Mouse (Mus musculus) midbrain, embryonic 14.5 days (tissue): ENCODE measurements around the gene Rgl3. TPM values are rescaled to one million over a fixed set of nuclear protein-coding genes. Genes with fewer than 3 reads are reported as not detected.

Source experiments
- ATAC-seq: fragments of 200-750 bp; cut with Nextera tagmentation; 2 replicates; pipeline ENCODE4 v1.8.0; 2017; ENCODE audit warnings: moderate number of reproducible peaks, moderate library complexity; ENCODE audit not compliant: low FRiP score, low TSS enrichment
- DNase-seq: peaks from one replicate; pipeline ENCODE4 v3.0.0-alpha.2; 2015
- H3K27ac ChIP-seq: fragments of 300-500 bp; sonication (generic); replicated peaks from 2 replicates; pipeline ENCODE4 v1.5.1; 2014; ENCODE audit warnings: mild to moderate bottlenecking, low read depth, low read length, moderate library complexity
- H3K27me3 ChIP-seq: fragments of 300-500 bp; sonication (generic); 2 replicates; pipeline ENCODE4 v1.6.1; 2014; ENCODE audit warnings: low read length, control low read depth, mixed read lengths; ENCODE audit not compliant: control insufficient read depth, insufficient read depth
- H3K36me3 ChIP-seq: fragments of 300-500 bp; sonication (generic); 2 replicates; pipeline ENCODE4 v1.6.1; 2014; ENCODE audit warnings: low read length, control low read depth; ENCODE audit not compliant: control insufficient read depth, insufficient read depth
- H3K4me1 ChIP-seq: fragments of 300-500 bp; sonication (generic); 2 replicates; pipeline ENCODE4 v1.6.1; 2014; ENCODE audit warnings: mild to moderate bottlenecking, antibody characterized with exemption, low read length, control low read depth; ENCODE audit not compliant: control insufficient read depth, insufficient read depth
- H3K4me2 ChIP-seq: fragments of 300-500 bp; sonication (generic); 2 replicates; pipeline ENCODE4 v1.6.1; 2014; ENCODE audit warnings: mild to moderate bottlenecking, low read length, moderate library complexity
- H3K4me3 ChIP-seq: fragments of 300-500 bp; sonication (generic); replicated peaks from 2 replicates; pipeline ENCODE4 v1.5.1; 2014; ENCODE audit warnings: low read depth, low read length
- H3K9ac ChIP-seq: fragments of 300-500 bp; sonication (generic); replicated peaks from 2 replicates; pipeline ENCODE4 v1.6.1; 2014; ENCODE audit warnings: mild to moderate bottlenecking, low read length, moderate library complexity
- H3K9me3 ChIP-seq: fragments of 300-500 bp; sonication (generic); 2 replicates; pipeline ENCODE4 v1.6.1; 2016; ENCODE audit warnings: low read length, control low read depth, mixed read lengths; ENCODE audit not compliant: control insufficient read depth
- WGBS: fragments of 180-500 bp; shearing (Covaris S2); extraction: QIAGEN DNeasy Blood & Tissue Kit; methylation state at CpG from one replicate; pipeline ENCODE4 v1.1.7; 2014; 5-methylcytosine and 5-hydroxymethylcytosine counted together
- polyA plus RNA-seq: library from polyadenylated mRNA; unstranded; fragments of >200 nt; fragmentation: Nextera tagmentation; extraction: Ambion mirVana; gene quantifications from 2 replicates; pipeline ENCODE4 v1.2.1, GENCODE M21; 2014

The Rgl3 gene
- polyA plus RNA-seq, 1 experiment from 2014 or later, result 0.68 TPM

- WGBS, result 94% methylated on average over 4 of the region's 4 CpGs
- Histone ChIP-seq H3K36me3 (no peaks in the 10 kb centered on the region), H3K27me3 (no peaks in the 10 kb centered on the region), H3K9me3 (no peaks in the 10 kb centered on the region), H3K27ac (no peak overlapping the region), H3K4me1 (no peaks in the 10 kb centered on the region), H3K4me3 (no peak overlapping the region), H3K4me2 (no peak overlapping the region), H3K9ac (no peak overlapping the region)
- DNase-seq (no peak), ATAC-seq (no peak)
These were observed 19.9 kb downstream of the Rgl3 start for GRCm38 (mm10) chr9:21969304-21969703.

- H3K4me3 ChIP-seq, result no peak overlapping the region
- no peaks in the 10 kb centered on the region for H3K27me3 ChIP-seq
- H3K4me1 ChIP-seq, result no peaks in the 10 kb centered on the region
- WGBS, result 79% methylated on average over 6 of the region's 6 CpGs
- no peak overlapping the region for H3K9ac ChIP-seq
- DNase-seq (no peak), ATAC-seq (no peak)
- no peak overlapping the region for H3K27ac ChIP-seq
- no peaks in the 10 kb centered on the region for H3K9me3 ChIP-seq
- H3K4me2 ChIP-seq, result no peak overlapping the region
- H3K36me3 ChIP-seq, result no peaks in the 10 kb centered on the region
These were observed 20.4 kb downstream of the Rgl3 start for GRCm38 (mm10) chr9:21968883-21969282.

- Histone ChIP-seq H3K9me3 (no peaks in the 10 kb centered on the region), H3K36me3 (no peaks in the 10 kb centered on the region), H3K27me3 (peaks cover 43% of the 10 kb centered on the region), H3K4me3 (peak within 1 kb of the TSS; percentile 32), H3K9ac (peak within 1 kb of the TSS; percentile 34; the same call in 1 of the 2 replicates), H3K27ac (no peak within 1 kb of the TSS), H3K4me1 (peaks cover 14% of the 10 kb centered on the region), H3K4me2 (peak within 1 kb of the TSS; percentile 55)
- ATAC-seq (no peak), DNase-seq (no peak)
- 10% methylated on average over 8 of the region's 8 CpGs for WGBS
These were observed 25.8 kb downstream of the Rgl3 start, which contains the start of gene Epor for GRCm38 (mm10) chr9:21963417-21963816. Gene Epor (minus strand): TSS chr9:21963506.

GRCm38 (mm10) chr9:21962416-21963059 is 26.7 kb downstream of the Rgl3 start:
- WGBS, result 4% methylated on average over 34 of the region's 34 CpGs
- ATAC-seq (peak; percentile 54; the same call in 1 of the 2 replicates), DNase-seq (peak; percentile 75)
- Histone ChIP-seq H3K4me2 (peak overlapping the region; percentile 55), H3K9me3 (no peaks in the 10 kb centered on the region), H3K4me1 (peaks cover 14% of the 10 kb centered on the region), H3K27ac (no peak overlapping the region), H3K9ac (peak overlapping the region; percentile 34; the same call in 1 of the 2 replicates), H3K27me3 (peaks cover 43% of the 10 kb centered on the region), H3K4me3 (peak overlapping the region; percentile 32), H3K36me3 (no peaks in the 10 kb centered on the region)

- ATAC-seq, result no peak
These were observed 27.2 kb downstream of the Rgl3 start for GRCm38 (mm10) chr9:21962010-21962409.

GRCm38 (mm10) chr9:21961366-21961980 is 27.8 kb downstream of the Rgl3 start:
- 1% methylated on average over 35 of the region's 35 CpGs for WGBS

More at GRCm38 (mm10) chr9:21962010-21962409, 27.2 kb downstream of the Rgl3 start:
- peak overlapping the region; percentile 55 for H3K4me2 ChIP-seq
- no peaks in the 10 kb centered on the region for H3K9me3 ChIP-seq
- peak overlapping the region; percentile 32 for H3K4me3 ChIP-seq
- no peaks in the 10 kb centered on the region for H3K36me3 ChIP-seq
- DNase-seq, result no peak
- H3K9ac ChIP-seq, result peak overlapping the region; percentile 34; the same call in 1 of the 2 replicates
- H3K27ac ChIP-seq, result no peak overlapping the region
- 0% methylated on average over 15 of the region's 15 CpGs for WGBS
- peaks cover 43% of the 10 kb centered on the region for H3K27me3 ChIP-seq
- H3K4me1 ChIP-seq, result peaks cover 14% of the 10 kb centered on the region

DNA sequence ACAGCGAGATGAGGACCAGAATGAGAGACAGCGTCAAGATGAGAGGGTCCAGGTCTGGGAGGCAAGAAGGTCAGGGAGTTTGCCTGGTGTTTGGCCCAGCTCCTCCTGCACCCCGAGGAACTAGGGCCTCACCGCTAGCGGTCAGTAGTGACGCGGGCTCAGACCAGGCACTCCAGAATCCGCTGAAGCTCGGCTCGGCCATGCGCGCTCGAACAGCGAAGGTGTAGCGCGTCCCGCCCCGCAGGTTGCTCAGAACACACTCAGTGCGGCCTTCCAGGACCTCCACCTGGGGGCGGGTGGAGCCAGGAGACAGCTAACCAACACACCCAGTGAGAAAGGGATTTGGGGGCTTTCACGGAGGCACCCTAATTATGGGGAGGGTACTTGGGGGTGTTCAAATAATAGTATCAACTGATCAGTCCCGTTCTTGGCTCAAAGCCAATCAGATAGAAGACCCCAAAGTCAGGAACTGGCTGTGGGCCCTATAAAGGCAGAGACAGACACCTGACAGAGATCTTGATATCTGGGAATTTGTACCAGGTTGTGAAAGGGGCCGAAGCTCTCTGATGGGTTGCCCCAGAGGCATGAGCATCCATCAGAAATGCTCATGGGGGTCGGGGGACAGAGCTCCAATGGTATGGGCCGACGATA is 28.6 kb downstream of the Rgl3 start:
- WGBS, result 11% methylated on average over 26 of the region's 26 CpGs
- no peak overlapping the region for H3K4me2 ChIP-seq
- H3K9me3 ChIP-seq, result no peaks in the 10 kb centered on the region
- H3K4me1 ChIP-seq, result peaks cover 20% of the 10 kb centered on the region
- H3K27ac ChIP-seq, result no peak overlapping the region
- no peak overlapping the region for H3K9ac ChIP-seq
- no peak overlapping the region for H3K4me3 ChIP-seq
- no peaks in the 10 kb centered on the region for H3K36me3 ChIP-seq
- H3K27me3 ChIP-seq, result peaks cover 43% of the 10 kb centered on the region
- ATAC-seq, result no peak
- DNase-seq, result no peak

More at GRCm38 (mm10) chr9:21961366-21961980, 27.8 kb downstream of the Rgl3 start:
- no peak overlapping the region for H3K27ac ChIP-seq
- H3K9ac ChIP-seq, result peak overlapping the region; percentile 34; the same call in 1 of the 2 replicates
- no peak for DNase-seq
- no peaks in the 10 kb centered on the region for H3K36me3 ChIP-seq
- peak overlapping the region; percentile 32 for H3K4me3 ChIP-seq
- no peaks in the 10 kb centered on the region for H3K9me3 ChIP-seq
- peaks cover 43% of the 10 kb centered on the region for H3K27me3 ChIP-seq
- H3K4me2 ChIP-seq, result peak overlapping the region; percentile 55
- ATAC-seq, result no peak
- H3K4me1 ChIP-seq, result peaks cover 17% of the 10 kb centered on the region

GRCm38 (mm10) chr9:21960135-21960534 is 29.1 kb downstream of the Rgl3 start:
- WGBS, result 61% methylated on average over 9 of the region's 9 CpGs
- Histone ChIP-seq H3K36me3 (no peaks in the 10 kb centered on the region), H3K4me2 (no peak overlapping the region), H3K4me3 (no peak overlapping the region), H3K27me3 (peaks cover 43% of the 10 kb centered on the region), H3K27ac (no peak overlapping the region), H3K9ac (no peak overlapping the region), H3K9me3 (no peaks in the 10 kb centered on the region), H3K4me1 (peaks cover 20% of the 10 kb centered on the region)
- ATAC-seq, result no peak
- DNase-seq, result no peak
